ENCODE assay signal across 8 mouse cellular contexts in genomic region chr6:61063129-61063528, GRCm38 (mm10).
DNase-seq lines count a peak whose midpoint lies in the region; ATAC-seq and TF ChIP-seq lines count a peak whose summit lies in the region.

No protein-coding gene starts in this region.

- H3K4me1 ChIP-seq in liver, postnatal 0 days (ENCODE audit: insufficient read depth), result no peaks in the 10 kb centered on the region
- H3K4me1 ChIP-seq in liver, embryonic 11.5 days (replicated peaks; ENCODE audit: control insufficient read depth, insufficient read depth, low read length), result no peaks in the 10 kb centered on the region
- no peaks in the 10 kb centered on the region for H3K4me1 ChIP-seq in lung, postnatal 0 days (ENCODE audit: insufficient read depth, low read depth, low read length)

- TF ChIP-seq EP300 in liver, postnatal 0 days (IDR thresholded peaks at IDR 0.05; ENCODE audit: low read depth), result no peak
- TF ChIP-seq EP300 in lung, postnatal 0 days (IDR thresholded peaks at IDR 0.05), result no peak

- no peak overlapping the region for H3K27ac ChIP-seq in liver, postnatal 0 days (ENCODE audit: low read depth)
- H3K27ac ChIP-seq in liver, embryonic 11.5 days (ENCODE audit: low read depth, low read length), result no peak overlapping the region
- no peak overlapping the region for H3K27ac ChIP-seq in lung, postnatal 0 days (ENCODE audit: low read length)

- H3K9ac ChIP-seq in liver, postnatal 0 days (replicated peaks), result no peak overlapping the region
- H3K9ac ChIP-seq in liver, embryonic 11.5 days (ENCODE audit: low read depth, low read length), result no peak overlapping the region
- H3K9ac ChIP-seq in lung, postnatal 0 days (replicated peaks; ENCODE audit: low read depth), result no peak overlapping the region

- H3K4me2 ChIP-seq in liver, postnatal 0 days (ENCODE audit: low read depth, low read length), result no peak overlapping the region
- no peak overlapping the region for H3K4me2 ChIP-seq in liver, embryonic 11.5 days
- no peak overlapping the region for H3K4me2 ChIP-seq in lung, postnatal 0 days (replicated peaks; ENCODE audit: low read depth, low read length)

- peak; percentile 50 for TF ChIP-seq CTCF in liver, postnatal 0 days (IDR thresholded peaks at IDR 0.05; ENCODE audit: low read depth)
- peak; percentile 69 for TF ChIP-seq CTCF in lung, postnatal 0 days (IDR thresholded peaks at IDR 0.05)

- no peaks in the 10 kb centered on the region for H3K36me3 ChIP-seq in liver, postnatal 0 days (replicated peaks; ENCODE audit: insufficient read depth, low read length)
- H3K36me3 ChIP-seq in liver, embryonic 11.5 days (ENCODE audit: control insufficient read depth, insufficient read depth, low read length), result no peaks in the 10 kb centered on the region
- H3K36me3 ChIP-seq in lung, postnatal 0 days (ENCODE audit: insufficient read depth, low read length), result no peaks in the 10 kb centered on the region

- peak; percentile 37 to 39 for DNase-seq in cerebellum, adult 18-20 months
- no peak for DNase-seq in cerebellum, adult 11-12 months
- DNase-seq in liver, postnatal 0 days, result no peak
- DNase-seq in liver, embryonic 11.5 days (ENCODE audit: low spot score), result no peak
- DNase-seq in cerebellum, postnatal 36 days, result peak; percentile 14 to 20
- DNase-seq in lung, postnatal 0 days (ENCODE audit: low spot score), result peak; percentile 62
- DNase-seq in T-cell, adult 2 months (ENCODE audit: low spot score), result no peak
- no peak for DNase-seq in gastrocnemius, postnatal 10 days

- no peaks in the 10 kb centered on the region for H3K27me3 ChIP-seq in liver, postnatal 0 days (ENCODE audit: insufficient read depth, low read length)
- H3K27me3 ChIP-seq in liver, embryonic 11.5 days (replicated peaks; ENCODE audit: control insufficient read depth, insufficient read depth, low read length), result no peaks in the 10 kb centered on the region
- no peaks in the 10 kb centered on the region for H3K27me3 ChIP-seq in lung, postnatal 0 days (replicated peaks; ENCODE audit: insufficient read depth, low read length)

- H3K4me3 ChIP-seq in liver, postnatal 0 days (ENCODE audit: low read depth, low read length), result no peak overlapping the region
- no peak overlapping the region for H3K4me3 ChIP-seq in liver, embryonic 11.5 days (ENCODE audit: low read depth, low read length)
- no peak overlapping the region for H3K4me3 ChIP-seq in lung, postnatal 0 days (ENCODE audit: low read depth, low read length)

- H3K9me3 ChIP-seq in liver, postnatal 0 days (ENCODE audit: low read length), result no peaks in the 10 kb centered on the region
- H3K9me3 ChIP-seq in liver, embryonic 11.5 days (ENCODE audit: control insufficient read depth, low read length), result no peaks in the 10 kb centered on the region
- H3K9me3 ChIP-seq in lung, postnatal 0 days (ENCODE audit: low read length), result no peaks in the 10 kb centered on the region

- WGBS in liver, postnatal 0 days (ENCODE audit: insufficient replicate concordance), result 26% methylated on average over 4 of the region's 4 CpGs
- 33% methylated on average over 4 of the region's 4 CpGs for WGBS in liver, embryonic 11.5 days
- 20% methylated on average over 4 of the region's 4 CpGs for WGBS in lung, postnatal 0 days

- no peak for ATAC-seq in liver, postnatal 0 days
- ATAC-seq in liver, embryonic 11.5 days (replicated peaks; ENCODE audit: low FRiP score), result no peak
- no peak for ATAC-seq in lung, postnatal 0 days

Comparison
In these comparisons a context has a peak if more than half of its experiments do, and no peak if none do; other contexts are left out.
1. DNase-seq: peak in cerebellum, adult 18-20 months (2 of 2), cerebellum, postnatal 36 days (2 of 2) and lung, postnatal 0 days (single experiment); none in cerebellum, adult 11-12 months (single experiment), liver, postnatal 0 days (single experiment), liver, embryonic 11.5 days (single experiment), T-cell, adult 2 months (single experiment) and gastrocnemius, postnatal 10 days (single experiment).